Mouse (Mus musculus) hindbrain, embryonic 16.5 days (tissue): ENCODE data around the gene Atp6v1g1. TPM values are rescaled to one million over a fixed set of nuclear protein-coding genes. Genes with fewer than 3 reads are reported as not detected.

ENCODE experiments used
- ATAC-seq: fragments of 200-750 bp; cut with Nextera tagmentation; 2 replicates; pipeline ENCODE4 v1.8.0; 2017; ENCODE audit warnings: moderate TSS enrichment, moderate library complexity
- H3K27ac ChIP-seq: fragments of 300-500 bp; sonication (generic); 2 replicates; pipeline ENCODE4 v1.5.1; 2014; ENCODE audit warnings: low read depth, mild to moderate bottlenecking, control low read depth, low read length, moderate library complexity
- H3K27me3 ChIP-seq: fragments of 300-500 bp; sonication (generic); replicated peaks from 2 replicates; pipeline ENCODE4 v1.6.1; 2014; ENCODE audit warnings: low read length; ENCODE audit not compliant: control insufficient read depth, insufficient read depth
- H3K36me3 ChIP-seq: fragments of 300-500 bp; sonication (generic); 2 replicates; pipeline ENCODE4 v1.6.1; 2014; ENCODE audit warnings: mild to moderate bottlenecking, low read length, moderate library complexity, mixed read lengths; ENCODE audit not compliant: control insufficient read depth, insufficient read depth
- H3K4me1 ChIP-seq: fragments of 300-500 bp; sonication (generic); 2 replicates; pipeline ENCODE4 v1.6.1; 2014; ENCODE audit warnings: low read depth, low read length; ENCODE audit not compliant: control insufficient read depth, insufficient read depth
- H3K4me2 ChIP-seq: fragments of 300-500 bp; sonication (generic); 2 replicates; pipeline ENCODE4 v1.6.1; 2014; ENCODE audit warnings: mild to moderate bottlenecking, low read length, control low read depth, moderate library complexity
- H3K4me3 ChIP-seq: fragments of 300-500 bp; sonication (generic); 2 replicates; pipeline ENCODE4 v1.5.1; 2014; ENCODE audit warnings: mild to moderate bottlenecking, low read length, control low read depth, moderate library complexity
- H3K9ac ChIP-seq: fragments of 300-500 bp; sonication (generic); 2 replicates; pipeline ENCODE4 v1.6.1; 2014; ENCODE audit warnings: low read depth, mild to moderate bottlenecking, control low read depth, low read length, moderate library complexity
- H3K9me3 ChIP-seq: fragments of 300-500 bp; sonication (generic); 2 replicates; pipeline ENCODE4 v1.6.1; 2014; ENCODE audit warnings: mild to moderate bottlenecking, low read length, moderate library complexity; ENCODE audit not compliant: control insufficient read depth
- WGBS: fragments of 180-500 bp; shearing (Covaris S2); extraction: QIAGEN DNeasy Blood & Tissue Kit; methylation state at CpG from one replicate; pipeline ENCODE4 v1.1.7; 2014; 5-methylcytosine and 5-hydroxymethylcytosine counted together
- polyA plus RNA-seq: library from polyadenylated mRNA; unstranded; fragments of >200 nt; fragmentation: Nextera tagmentation; extraction: Ambion mirVana; gene quantifications from 2 replicates; pipeline ENCODE4 v1.2.1, GENCODE M21; 2015

Atp6v1g1 gene
- polyA plus RNA-seq, 1 experiment from 2014 or later, result 410 TPM

- Histone ChIP-seq H3K27me3 (no peaks in the 10 kb centered on the region), H3K9ac (no peak overlapping the region), H3K27ac (no peak overlapping the region), H3K9me3 (no peaks in the 10 kb centered on the region), H3K36me3 (no peaks in the 10 kb centered on the region), H3K4me1 (peaks cover 21% of the 10 kb centered on the region), H3K4me3 (no peak overlapping the region), H3K4me2 (no peak overlapping the region)
- WGBS, result 68% methylated on average over 2 of the region's 2 CpGs
- ATAC-seq, result no peak
Observed at GRCm38 (mm10) chr4:63542209-63542608, 2.4 kb upstream of the Atp6v1g1 start.

- Histone ChIP-seq H3K27me3 (no peaks in the 10 kb centered on the region), H3K36me3 (peaks cover 4% of the 10 kb centered on the region), H3K4me2 (peak overlapping the region; percentile 75), H3K4me3 (peak overlapping the region; percentile 86), H3K4me1 (peaks cover 24% of the 10 kb centered on the region), H3K9ac (peak overlapping the region; percentile 96), H3K9me3 (no peaks in the 10 kb centered on the region), H3K27ac (peak overlapping the region; percentile 75)
- ATAC-seq, result peak; percentile 79
- 60% methylated on average over 10 of the region's 10 CpGs for WGBS
Observed at GRCm38 (mm10) chr4:63543746-63544493, 652 bp upstream of the Atp6v1g1 start.

- H3K4me3 ChIP-seq, result peak overlapping the region; percentile 86
- WGBS, result 11% methylated on average over 26 of the region's 26 CpGs
- peak overlapping the region; percentile 96 for H3K9ac ChIP-seq
- peaks cover 12% of the 10 kb centered on the region for H3K36me3 ChIP-seq
- ATAC-seq, result no peak
- peak overlapping the region; percentile 75 for H3K4me2 ChIP-seq
- H3K27ac ChIP-seq, result peak overlapping the region; percentile 82
- no peaks in the 10 kb centered on the region for H3K27me3 ChIP-seq
- H3K9me3 ChIP-seq, result no peaks in the 10 kb centered on the region
- H3K4me1 ChIP-seq, result peaks cover 24% of the 10 kb centered on the region
Observed at GRCm38 (mm10) chr4:63545231-63545958, 823 bp downstream of the Atp6v1g1 start.

- Histone ChIP-seq H3K9ac (no peak overlapping the region), H3K9me3 (no peaks in the 10 kb centered on the region), H3K4me2 (peak overlapping the region; percentile 75), H3K27me3 (no peaks in the 10 kb centered on the region), H3K4me1 (peaks cover 24% of the 10 kb centered on the region), H3K27ac (no peak overlapping the region), H3K36me3 (peaks cover 17% of the 10 kb centered on the region), H3K4me3 (peak overlapping the region; percentile 86; the same call in 1 of the 2 replicates)
- ATAC-seq, result no peak
- WGBS, result 76% methylated on average over 6 of the region's 6 CpGs
Observed at GRCm38 (mm10) chr4:63546441-63547055, 2.0 kb downstream of the Atp6v1g1 start.

GRCm38 (mm10) chr4:63547799-63548198 is 3.2 kb downstream of the Atp6v1g1 start:
- ATAC-seq, result no peak
- H3K9ac ChIP-seq, result no peak overlapping the region
- no peaks in the 10 kb centered on the region for H3K27me3 ChIP-seq
- no peak overlapping the region for H3K4me3 ChIP-seq
- H3K4me2 ChIP-seq, result no peak overlapping the region
- 63% methylated on average over 1 of the region's 1 CpGs for WGBS
- H3K27ac ChIP-seq, result no peak overlapping the region
- peaks cover 24% of the 10 kb centered on the region for H3K4me1 ChIP-seq
- H3K36me3 ChIP-seq, result peaks cover 27% of the 10 kb centered on the region
- no peaks in the 10 kb centered on the region for H3K9me3 ChIP-seq

- H3K4me2 ChIP-seq, result no peak overlapping the region
- ATAC-seq, result no peak
- WGBS, result 81% methylated on average over 3 of the region's 3 CpGs
- no peak overlapping the region for H3K4me3 ChIP-seq
- H3K9me3 ChIP-seq, result no peaks in the 10 kb centered on the region
- no peaks in the 10 kb centered on the region for H3K27me3 ChIP-seq
- peaks cover 24% of the 10 kb centered on the region for H3K4me1 ChIP-seq
- no peak overlapping the region for H3K9ac ChIP-seq
- no peak overlapping the region for H3K27ac ChIP-seq
- H3K36me3 ChIP-seq, result peaks cover 30% of the 10 kb centered on the region
Observed at GRCm38 (mm10) chr4:63548491-63548890, 3.9 kb downstream of the Atp6v1g1 start.

- Histone ChIP-seq H3K36me3 (peaks cover 32% of the 10 kb centered on the region), H3K27ac (no peak overlapping the region), H3K4me1 (peaks cover 16% of the 10 kb centered on the region), H3K4me2 (no peak overlapping the region), H3K9me3 (no peaks in the 10 kb centered on the region), H3K4me3 (no peak overlapping the region), H3K9ac (no peak overlapping the region), H3K27me3 (no peaks in the 10 kb centered on the region)
- ATAC-seq, result no peak
- WGBS, result 94% methylated on average over 3 of the region's 3 CpGs
Observed at GRCm38 (mm10) chr4:63550908-63551307, 6.3 kb downstream of the Atp6v1g1 start.

- WGBS, result 95% methylated on average over 1 of the region's 1 CpGs
- no peak overlapping the region for H3K9ac ChIP-seq
- H3K36me3 ChIP-seq, result peaks cover 32% of the 10 kb centered on the region
- peaks cover 3% of the 10 kb centered on the region; the same call in 1 of the 2 replicates for H3K4me1 ChIP-seq
- H3K4me2 ChIP-seq, result no peak overlapping the region
- H3K9me3 ChIP-seq, result no peaks in the 10 kb centered on the region
- H3K27me3 ChIP-seq, result no peaks in the 10 kb centered on the region
- no peak overlapping the region for H3K27ac ChIP-seq
- H3K4me3 ChIP-seq, result no peak overlapping the region
- no peak for ATAC-seq
Observed at GRCm38 (mm10) chr4:63552865-63553264, 8.3 kb downstream of the Atp6v1g1 start.
